Comparison of ENCODE assay signal across 8 mouse cellular contexts in genomic region chr10:115617456-115618287, GRCm38 (mm10). TPM values are rescaled to one million over a fixed set of nuclear protein-coding genes. Genes with fewer than 3 reads are reported as not detected.
DNase-seq lines count a peak whose midpoint lies in the region; ATAC-seq and TF ChIP-seq lines count a peak whose summit lies in the region.

No protein-coding gene starts in this region.

- H3K27ac ChIP-seq in layer of hippocampus, adult 2 months: no peak overlapping the region

- ATAC-seq in erythroblast, adult 5-6 weeks (replicated peaks; ENCODE audit: low FRiP score, poor library complexity, severe bottlenecking): no peak

- intact Hi-C loops in heart, postnatal 10 days (cut with DNase I): loop anchor here (1.0 to 10.0 kb wide), 4 partner anchors 185 to 577 kb away; no protein-coding TSS in a partner anchor

- H3K4me3 ChIP-seq in layer of hippocampus, adult 2 months: no peak overlapping the region

- DNase-seq in kidney, adult 8-10 months: peak; percentile 5 to 28
- DNase-seq in kidney, adult 11 months: no peak
- peak; percentile 14 for DNase-seq in Muller cell, postnatal 12 days (ENCODE audit: inconsistent ontology term)
- DNase-seq in embryo, embryonic 10.5 days (ENCODE audit: low spot score): peak; percentile 83
- peak; percentile 23 to 50 for DNase-seq in heart, postnatal 10 days
- DNase-seq in layer of hippocampus, adult 2 months (ENCODE audit: low spot score in 2 of 2): peak; percentile 52 to 64
- peak; percentile 69 for DNase-seq in mesoderm, embryonic 11.5 days (ENCODE audit: low read depth, low spot score)

- TF ChIP-seq CTCF in layer of hippocampus, adult 2 months (conservative IDR thresholded peaks at IDR 0.05): peak; percentile 76

RNA-seq across cellular contexts. Expression of gene Lgr5, which starts 30.1 kb away (rescaled TPM):
- total RNA-seq in heart, postnatal 10 days (2021): under 1 TPM; 0.10 to 0.42 TPM
- total RNA-seq in layer of hippocampus, adult 2 months (2021): 1 to 10 TPM; 1.4 to 2.3 TPM
- not detected in 2 replicates for total RNA-seq in erythroblast, adult 5-6 weeks (2015; ENCODE audit: low replicate concordance)
- not detected in 2 replicates for total RNA-seq in erythroblast, adult 5-6 weeks (2017; ENCODE audit: low replicate concordance)

RNA-seq across cellular contexts. Expression of gene A930009A15Rik, which starts 47.9 kb away (rescaled TPM):
- not detected for total RNA-seq in heart, postnatal 10 days (2021)
- total RNA-seq in layer of hippocampus, adult 2 months (2021): under 1 TPM in 1 of 2 experiments, not detected in 1; 0.61 TPM
- total RNA-seq in erythroblast, adult 5-6 weeks (2015; ENCODE audit: low replicate concordance): not detected in 2 replicates
- not detected in 2 replicates for total RNA-seq in erythroblast, adult 5-6 weeks (2017; ENCODE audit: low replicate concordance)
